Mouse (Mus musculus): ENCODE measurements around the gene Rasa3.

Gene Rasa3

DNA sequence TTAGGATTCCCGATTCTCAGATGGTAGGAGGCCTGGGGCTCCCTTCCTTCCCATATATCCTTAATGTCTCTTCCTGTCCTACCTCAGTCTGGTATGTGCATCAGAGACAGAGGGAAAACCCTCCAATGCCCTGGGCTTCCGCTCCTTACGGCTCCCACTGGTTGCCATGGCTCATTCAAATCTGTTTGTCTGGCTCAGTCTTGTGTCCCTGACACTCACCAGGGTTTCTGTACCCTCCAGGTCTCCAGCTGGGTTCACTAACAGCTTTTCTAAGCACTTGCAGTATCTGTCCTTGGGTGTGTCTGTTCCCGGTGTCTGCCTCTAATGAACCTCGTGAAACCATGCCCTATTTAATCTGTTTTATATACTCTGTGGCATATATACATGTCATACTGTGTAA lies 135.9 kb downstream of the Rasa3 start:
- no peak for DNase-seq

DNA sequence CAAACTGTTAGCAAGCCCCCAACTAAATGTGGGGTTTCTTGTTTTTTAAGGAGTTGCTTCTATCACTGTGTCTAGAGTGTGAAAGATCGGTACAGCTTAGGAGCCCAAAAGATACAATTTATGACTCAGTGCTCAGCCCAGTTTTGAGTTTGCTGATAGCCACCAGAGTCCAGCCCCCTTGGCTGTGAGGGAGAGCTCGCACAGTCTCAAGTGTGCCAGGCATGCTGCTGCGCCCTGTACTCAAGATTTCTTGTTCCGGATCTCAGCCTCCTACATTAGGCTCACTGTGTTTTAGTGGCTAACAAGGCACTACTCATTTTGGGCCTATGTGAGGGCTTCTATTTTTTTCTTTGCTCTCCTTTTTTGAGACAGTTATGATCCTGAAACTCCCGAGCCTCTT lies 137.3 kb downstream of the Rasa3 start:
- no peak for DNase-seq

DNA sequence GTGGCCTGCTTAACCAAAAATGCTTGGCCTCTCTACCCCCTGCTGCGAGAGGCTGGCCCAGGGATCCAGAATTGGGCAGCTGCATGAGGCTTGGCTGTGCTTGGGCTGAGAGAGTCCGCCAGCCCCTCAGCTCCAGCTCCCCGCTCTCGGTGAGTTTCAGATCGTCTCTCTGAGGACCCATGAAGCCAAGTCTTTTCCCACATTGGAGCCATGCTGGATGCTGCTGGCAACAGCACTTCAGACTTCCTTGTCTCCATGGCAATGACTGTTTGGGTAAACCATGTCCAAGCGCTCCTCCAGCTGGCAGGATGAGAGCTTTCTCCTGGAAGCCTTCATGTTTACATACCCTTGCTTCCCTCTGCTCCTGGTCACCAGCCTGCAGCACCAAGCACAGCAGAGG lies 138.6 kb downstream of the Rasa3 start:
- peak; percentile 76 to 83 for DNase-seq

DNA sequence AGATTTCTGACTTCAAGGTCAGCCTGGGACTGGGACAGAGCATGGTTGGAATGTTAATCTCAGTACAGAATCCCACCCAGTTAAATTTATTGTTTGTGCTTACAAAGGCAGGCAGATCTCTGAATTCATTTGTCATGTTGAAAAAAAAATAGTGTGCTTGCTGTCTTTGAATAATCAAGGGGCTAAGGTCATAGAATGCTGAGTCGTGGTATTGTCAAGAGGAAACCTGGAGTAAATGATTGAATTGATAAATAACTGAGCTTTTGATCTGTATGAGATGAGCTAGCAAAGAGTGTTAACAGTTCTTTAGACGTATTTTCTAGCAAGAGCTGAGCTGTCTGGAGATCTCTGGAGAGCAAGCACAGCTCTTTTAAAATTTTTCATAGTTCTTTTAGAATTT lies 140.3 kb downstream of the Rasa3 start:
- no peak for DNase-seq

DNA sequence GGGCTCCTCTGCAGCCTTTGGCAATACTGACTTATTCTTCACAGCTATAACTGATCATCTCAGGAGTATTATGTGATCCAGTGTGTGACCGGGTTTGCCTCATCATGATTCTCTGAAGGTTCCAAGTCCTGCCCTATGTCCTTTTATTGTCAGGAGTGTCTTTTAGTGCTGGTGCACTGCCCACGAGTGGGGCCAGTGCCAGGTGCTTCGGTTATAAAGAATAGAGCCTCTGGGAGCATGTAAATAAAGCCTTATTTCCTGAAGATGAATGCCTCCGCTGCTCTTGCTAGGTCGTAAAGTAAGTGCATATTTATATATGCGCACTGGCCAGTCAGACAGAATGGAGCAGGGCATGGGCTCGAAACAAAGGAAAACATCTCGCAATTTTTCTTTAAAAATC lies 144.3 kb downstream of the Rasa3 start:
- no peak for DNase-seq

DNA sequence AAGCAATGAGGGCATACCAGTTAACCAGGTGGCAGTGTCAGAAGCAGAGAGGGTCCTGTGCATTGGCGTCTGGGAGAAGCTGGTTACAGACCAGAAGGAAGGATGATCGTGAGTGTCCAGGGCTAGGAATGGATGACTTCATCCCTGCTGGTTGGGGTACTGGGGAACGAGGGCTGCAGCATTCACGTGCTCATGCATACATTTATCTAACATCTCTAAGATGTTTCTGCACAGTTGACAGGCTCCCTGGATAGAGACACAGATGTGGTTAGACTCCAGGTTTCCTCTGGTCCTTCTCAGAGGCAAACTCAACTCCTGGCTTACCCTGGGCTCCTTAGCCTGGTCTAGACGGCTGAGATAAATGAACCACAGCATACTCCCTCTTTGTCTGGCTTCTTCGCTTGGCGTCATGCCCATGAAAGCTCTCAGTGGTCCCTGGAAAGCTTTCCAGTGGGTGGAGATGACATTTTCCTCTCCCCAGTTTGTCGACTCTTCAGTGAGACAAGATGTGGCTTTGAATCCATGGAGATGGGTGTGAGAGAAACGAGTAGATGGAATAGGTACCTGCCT lies 145.7 kb downstream of the Rasa3 start:
- DNase-seq = peak; percentile 54 to 65

DNA sequence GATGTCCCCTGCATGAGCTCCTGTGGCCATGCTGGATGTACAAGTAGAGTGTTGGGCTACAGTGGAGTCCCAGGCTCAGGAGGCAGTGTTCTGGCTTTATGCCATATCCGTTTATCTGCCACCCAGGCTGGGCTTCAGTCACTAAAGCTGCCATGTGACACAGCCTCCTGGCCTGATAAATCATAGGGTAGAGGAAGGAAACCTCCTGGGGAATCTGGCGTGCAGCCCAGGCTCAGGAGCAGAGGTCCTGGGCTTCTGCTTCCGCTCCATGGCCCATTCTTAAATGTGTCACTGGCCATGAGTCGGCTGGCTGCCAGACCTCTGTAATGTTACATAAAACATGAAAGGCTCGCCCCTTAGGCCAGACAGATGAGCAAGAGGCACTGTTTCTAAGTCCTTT lies 146.5 kb downstream of the Rasa3 start:
- DNase-seq = peak; percentile 95 to 98

DNA sequence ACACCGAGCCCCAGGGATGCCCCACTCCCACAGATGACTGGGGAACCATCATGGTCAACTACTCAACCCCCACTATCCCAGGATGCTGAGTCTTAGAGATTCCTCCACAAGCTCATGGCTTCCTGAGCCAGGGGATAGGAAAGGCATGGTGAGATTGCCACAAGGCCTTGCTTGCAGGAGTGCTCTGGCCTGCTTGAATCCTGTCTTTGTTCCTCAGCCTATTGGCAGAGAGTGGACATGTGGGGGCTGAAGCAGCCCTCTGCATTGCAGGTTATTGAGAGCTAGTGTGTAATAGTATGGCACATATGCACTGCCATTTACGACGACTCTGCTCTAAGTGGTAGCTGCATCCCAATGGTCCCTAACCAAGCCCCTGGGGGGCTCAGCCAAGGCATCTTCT lies 147.0 kb downstream of the Rasa3 start:
- DNase-seq = peak; percentile 45 to 62

DNA sequence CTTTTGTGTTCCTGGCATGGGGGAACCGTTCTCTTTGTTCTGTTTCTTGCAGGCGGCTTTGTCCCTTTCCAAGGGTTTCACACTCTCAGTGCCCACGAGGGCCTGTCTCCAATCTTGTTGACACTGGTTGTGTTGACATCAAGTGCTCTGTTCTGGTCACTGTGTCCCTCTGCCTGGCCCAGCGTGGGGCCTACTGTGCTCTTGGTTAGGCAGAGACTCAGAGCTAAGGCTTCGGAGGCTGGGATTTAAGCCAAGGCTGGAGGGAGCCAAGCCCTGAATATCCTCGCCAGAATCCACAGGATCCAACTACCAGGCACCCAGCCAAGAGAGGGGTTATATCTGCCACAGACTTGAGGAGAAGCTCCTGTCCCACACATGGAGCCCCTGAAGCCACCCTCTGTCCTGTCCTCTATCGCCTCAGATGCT lies 147.5 kb downstream of the Rasa3 start:
- peak; percentile 97 for DNase-seq

DNA sequence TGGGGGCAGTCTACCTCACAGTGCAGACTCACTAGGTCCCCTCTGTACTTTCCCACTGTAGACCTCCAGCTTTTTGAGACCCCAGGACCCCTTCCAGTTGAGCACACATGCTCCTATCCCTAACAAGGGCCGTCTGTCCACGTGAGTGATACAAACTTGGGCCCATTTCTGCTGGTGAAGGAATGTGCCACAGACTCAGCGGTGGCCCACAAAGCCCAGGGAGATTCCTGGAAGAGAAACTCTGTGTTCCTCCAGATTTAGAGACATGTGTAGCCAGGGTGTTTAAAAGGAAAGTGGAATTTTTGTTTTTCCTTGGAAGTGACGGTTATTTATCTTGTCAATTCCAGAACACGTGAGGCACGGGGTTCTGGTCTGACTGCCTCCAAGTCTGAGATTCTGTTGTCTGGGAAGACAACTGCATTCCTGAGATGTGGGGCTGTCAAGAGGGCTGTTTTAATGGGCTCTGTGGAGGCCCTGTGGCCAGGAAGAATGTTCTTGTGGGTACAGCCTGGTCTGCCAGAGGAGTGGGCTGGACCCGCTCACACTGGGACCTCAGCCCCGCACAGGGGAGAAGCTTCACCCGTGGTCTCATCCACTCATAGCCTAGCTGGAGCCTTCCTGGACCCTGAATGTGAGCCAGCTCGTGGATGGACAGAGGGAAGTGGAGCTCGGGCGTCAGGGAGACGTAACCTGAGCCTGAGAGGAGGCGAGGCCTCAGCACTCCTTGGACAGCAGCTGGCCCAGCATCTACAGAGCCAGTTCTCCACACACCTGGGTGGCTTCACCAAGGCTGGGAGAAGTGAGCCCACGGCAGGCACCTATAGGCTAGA lies 148.2 kb downstream of the Rasa3 start:
- DNase-seq = peak; percentile 40 to 46

DNA sequence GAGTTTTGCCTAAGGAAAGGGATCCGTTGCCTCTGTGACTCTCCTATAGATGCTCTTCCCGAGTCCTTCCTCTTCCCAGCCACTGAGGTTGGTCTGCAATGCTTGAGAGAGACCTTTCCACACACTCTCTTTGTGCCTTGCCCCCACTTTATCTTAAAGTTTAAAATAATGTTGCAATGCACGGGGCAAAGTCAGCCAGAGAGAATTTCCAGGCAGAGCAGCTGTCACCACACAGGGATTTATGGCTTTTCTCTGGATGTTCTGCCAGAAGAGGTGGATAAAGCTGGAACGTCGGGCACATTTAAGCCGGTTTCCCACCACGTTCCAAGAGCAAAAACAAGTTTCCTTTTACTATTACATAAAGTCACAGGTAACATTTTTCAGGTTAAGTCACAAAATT lies 156.0 kb downstream of the Rasa3 start:
- DNase-seq = no peak

DNA sequence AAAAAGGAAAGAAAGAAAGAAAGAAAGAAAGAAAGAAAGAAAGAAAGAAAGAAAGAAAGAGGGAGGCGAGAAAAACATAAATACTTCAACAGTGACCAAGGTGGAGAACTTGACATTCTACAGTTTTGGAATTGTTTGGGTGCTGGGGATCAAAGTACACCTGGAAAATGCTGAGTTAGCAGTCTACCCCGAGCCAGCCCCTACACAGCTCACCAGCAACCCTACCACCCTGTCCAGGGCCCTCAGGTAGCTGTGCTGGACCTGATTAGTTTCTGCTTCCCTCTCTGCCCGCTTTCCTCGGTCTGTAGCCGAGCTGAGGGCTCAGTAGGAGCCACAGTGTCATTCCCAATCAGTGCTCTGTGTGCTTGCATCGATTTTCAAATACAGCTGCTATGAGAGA lies 157.1 kb downstream of the Rasa3 start:
- no peak for DNase-seq

DNA sequence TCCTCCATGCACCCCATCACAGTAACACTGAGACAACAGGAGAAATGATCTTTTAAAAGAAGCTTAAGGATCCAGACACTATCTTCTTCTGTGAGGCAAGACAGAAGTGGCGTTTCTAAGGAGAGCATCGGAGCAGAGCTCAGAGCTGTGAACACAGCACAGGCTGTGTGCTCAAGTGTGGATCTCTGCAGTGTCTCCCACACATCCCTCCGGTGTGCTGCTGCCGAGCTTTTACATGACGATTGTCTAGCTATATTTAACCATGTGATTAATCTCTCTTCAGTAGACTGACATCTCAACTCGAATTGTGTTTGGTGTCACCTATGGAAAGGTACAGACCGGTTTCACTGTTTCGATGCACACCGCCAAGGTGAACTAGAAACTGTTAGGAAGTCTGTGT lies 157.9 kb downstream of the Rasa3 start:
- DNase-seq = no peak

DNA sequence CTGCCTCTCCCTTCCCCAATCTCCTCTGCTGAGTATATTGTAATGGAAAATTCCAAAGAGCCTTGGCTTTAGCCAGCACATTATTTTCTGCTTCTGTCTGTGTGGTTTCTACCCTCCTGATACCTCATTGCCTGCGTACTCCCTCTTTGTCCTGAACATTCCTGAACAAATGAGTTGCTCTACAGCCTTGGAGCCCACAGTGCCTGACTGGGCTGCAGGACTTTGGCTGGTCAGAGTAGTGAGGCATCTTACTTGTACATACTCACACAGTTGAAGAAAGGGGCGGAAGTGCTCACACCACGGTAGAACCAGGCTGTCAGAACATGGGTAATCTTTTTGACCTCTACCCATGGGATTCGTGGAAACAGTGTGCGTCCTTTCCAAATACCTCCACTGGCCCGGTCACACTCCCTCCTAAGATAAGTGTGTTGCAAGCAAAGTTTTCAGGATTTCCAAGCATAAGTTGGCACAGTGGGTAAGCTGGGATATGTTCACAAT lies 160.1 kb downstream of the Rasa3 start:
- DNase-seq = no peak
